Mouse (Mus musculus) Patski (cell line): ENCODE results near the gene Acsf2. TPM values are rescaled to one million over a fixed set of nuclear protein-coding genes. Genes with fewer than 3 reads are reported as not detected.

ENCODE experiments used
- ATAC-seq: fragments of 100-300 bp; one replicate; pipeline ENCODE4 v1.8.0; 2021
- CTCF ChIA-PET: fragments of 350-600 bp; sonication (Branson Sonifier 250); formaldehyde crosslinking; loops from one replicate; lab custom pipeline; 2022; ENCODE audit warnings: inconsistent platforms; lab: Charles Lee
- POLR2A ChIA-PET: fragments of 350-600 bp; sonication (Branson Sonifier 250); formaldehyde crosslinking; loops from one replicate; lab custom pipeline; 2022; ENCODE audit warnings: antibody characterized with exemption, inconsistent platforms; lab: Charles Lee
- DNase-seq: peaks from one replicate; pipeline ENCODE4 v3.0.0-alpha.2; 2011; ENCODE audit warnings: low read depth, low spot score
- H3K27me3 ChIP-seq: fragments of 371-371 bp; one replicate; pipeline ENCODE4 v1.5.1; 2021
- CTCF ChIP-seq: fragments of 100-300 bp; IDR thresholded peaks from one replicate; pipeline ENCODE4 v1.5.1; 2021
- in situ Hi-C: fragments of 300-500 bp; cut with MboI; formaldehyde crosslinking; loops from 3 replicates; pipeline ENCODE4 v1.11.1; 2018; ENCODE audit warnings: low pct_unique_long_range_greater_than_20kb, mixed read lengths
- polyA plus RNA-seq: library from polyadenylated mRNA; unstranded; gene quantifications from one replicate; pipeline ENCODE4 v1.2.3, GENCODE M21; 2021

Acsf2 gene
- polyA plus RNA-seq, 1 experiment from 2014 or later, result 6.5 TPM

DNA sequence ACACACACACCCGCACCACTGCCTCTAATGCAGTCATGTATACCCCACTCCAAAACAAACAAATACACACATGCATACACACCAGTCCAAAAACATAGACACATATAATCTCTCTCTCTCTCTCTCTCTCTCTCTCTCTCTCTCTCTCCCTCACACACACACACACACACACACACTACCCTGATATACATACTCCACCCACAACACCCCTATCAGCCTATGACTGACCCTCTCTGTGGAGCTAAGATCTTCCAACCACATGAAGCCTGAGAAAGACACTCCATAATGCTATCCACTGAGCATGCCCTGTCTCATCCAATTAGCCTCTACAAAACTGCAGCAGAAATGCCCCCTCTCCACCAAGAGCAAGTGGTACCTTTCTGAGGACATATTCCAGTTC is 29.8 kb downstream of the Acsf2 start:
- no peak for ATAC-seq

GRCm38 (mm10) chr11:94570612-94571011 is 31.1 kb downstream of the Acsf2 start:
- CTCF ChIA-PET, result no interaction called here
- TF ChIP-seq CTCF, result no peak
- no peaks in the 10 kb centered on the region for H3K27me3 ChIP-seq
- in situ Hi-C loops, result no loop called here
- DNase-seq, result no peak
- no peak for ATAC-seq
- POLR2A ChIA-PET, result interaction anchor here (0.8 kb wide), 1 partner anchor 10 kb away, joined by 3 read pairs; no protein-coding TSS in a partner anchor

More for the DNA sequence above, 29.8 kb downstream of the Acsf2 start:
- no peak for DNase-seq
- POLR2A ChIA-PET, result no interaction called here
- CTCF ChIA-PET, result no interaction called here
- no peak for TF ChIP-seq CTCF
- no peaks in the 10 kb centered on the region for H3K27me3 ChIP-seq
- in situ Hi-C loops, result no loop called here

DNA sequence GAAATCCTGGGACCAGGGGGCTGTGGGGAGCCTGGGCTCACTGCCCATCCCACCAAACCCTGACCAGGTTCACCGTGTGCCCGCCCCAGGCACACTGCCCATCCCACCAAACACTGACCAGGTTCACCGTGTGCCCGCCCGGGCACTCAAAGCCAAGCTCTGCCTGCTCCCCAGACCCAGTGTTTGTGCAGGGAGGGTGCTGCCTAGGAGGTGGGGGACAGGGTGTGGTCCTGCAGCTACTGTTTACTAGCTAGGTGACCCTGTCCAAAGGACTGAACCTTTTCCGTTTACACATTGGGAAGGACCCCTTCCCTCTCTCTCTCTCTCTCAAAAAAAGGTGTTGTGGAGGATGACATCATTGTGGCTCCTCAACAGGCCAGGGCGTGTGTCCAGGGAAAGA is 34.3 kb downstream of the Acsf2 start:
- ChIA-PET CTCF (no interaction called here), POLR2A (no interaction called here)
- DNase-seq (no peak), ATAC-seq (no peak)
- in situ Hi-C loops, result no loop called here
- no peak for TF ChIP-seq CTCF
- no peaks in the 10 kb centered on the region for H3K27me3 ChIP-seq

GRCm38 (mm10) chr11:94566534-94566933 is 35.1 kb downstream of the Acsf2 start:
- in situ Hi-C loops, result no loop called here
- DNase-seq (no peak), ATAC-seq (no peak)
- ChIA-PET POLR2A (no interaction called here), CTCF (no interaction called here)
- TF ChIP-seq CTCF, result no peak
- H3K27me3 ChIP-seq, result no peaks in the 10 kb centered on the region

DNA sequence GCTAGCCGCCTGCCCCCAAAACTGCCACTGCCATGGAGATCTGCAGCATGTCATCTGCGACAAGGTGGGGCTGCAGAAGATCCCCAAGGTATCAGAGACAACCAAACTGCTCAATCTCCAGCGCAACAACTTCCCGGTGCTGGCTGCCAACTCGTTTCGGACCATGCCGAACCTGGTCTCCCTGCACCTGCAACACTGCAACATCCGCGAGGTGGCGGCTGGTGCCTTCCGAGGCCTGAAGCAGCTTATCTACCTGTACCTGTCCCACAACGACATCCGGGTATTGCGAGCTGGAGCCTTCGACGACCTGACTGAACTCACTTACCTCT is 36.6 kb downstream of the Acsf2 start:
- no peak for DNase-seq
- TF ChIP-seq CTCF, result no peak
- no peak for ATAC-seq
- ChIA-PET CTCF (interaction anchor here (1.3 kb wide), 1 partner anchor 9 kb away, joined by 5 read pairs; no protein-coding TSS in a partner anchor), POLR2A (no interaction called here)
- in situ Hi-C loops, result no loop called here
- no peaks in the 10 kb centered on the region for H3K27me3 ChIP-seq

DNA sequence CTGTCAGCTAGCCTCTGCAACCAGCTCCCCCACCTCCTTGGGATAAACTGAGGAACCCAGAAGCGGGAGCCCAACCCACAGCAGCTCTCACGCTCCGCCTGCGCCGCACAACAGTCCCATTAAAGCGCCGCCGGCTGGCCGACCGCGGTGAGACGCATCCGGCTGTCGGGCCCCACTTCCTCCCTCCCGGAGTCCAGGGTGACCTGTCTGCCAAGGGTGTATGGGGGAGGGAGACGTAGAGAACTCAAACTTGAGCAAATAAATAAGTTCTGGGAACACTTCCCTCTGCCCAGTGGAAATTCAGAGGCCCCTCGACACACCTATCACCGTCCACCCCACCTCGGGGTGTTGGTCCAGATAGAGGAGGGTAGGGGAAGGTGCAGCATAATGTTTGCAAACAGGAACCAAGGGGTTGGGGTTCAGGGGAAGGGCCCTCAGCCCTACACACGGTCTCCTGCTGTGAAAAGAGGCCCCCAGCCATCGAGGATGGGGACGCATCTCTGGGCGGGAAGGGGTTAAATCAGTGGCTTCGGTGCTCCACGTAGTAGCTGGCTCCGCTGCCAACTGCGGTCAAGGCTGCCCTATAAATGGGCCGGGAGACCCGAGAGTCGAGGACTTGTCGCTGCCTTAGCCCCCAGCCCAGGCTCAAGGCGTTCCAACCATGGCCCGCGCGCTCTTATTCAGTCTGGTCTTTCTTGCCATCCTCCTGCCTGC is 37.1 kb downstream of the Acsf2 start, which contains the start of gene Chad:
TSS of gene Chad (plus strand) at position 611 of the 714 bp plus-strand sequence.
- no peak for TF ChIP-seq CTCF
- CTCF ChIA-PET, result interaction anchor here (1.3 kb wide), 1 partner anchor 9 kb away, joined by 5 read pairs; no protein-coding TSS in a partner anchor
- ATAC-seq, result no peak

GRCm38 (mm10) chr11:94563821-94564220 is 37.9 kb downstream of the Acsf2 start:
- DNase-seq (no peak), ATAC-seq (no peak)
- no peaks in the 10 kb centered on the region for H3K27me3 ChIP-seq
- TF ChIP-seq CTCF, result no peak
- in situ Hi-C loops, result no loop called here
- CTCF ChIA-PET, result no interaction called here
- POLR2A ChIA-PET, result no interaction called here

More for the DNA sequence above, 37.1 kb downstream of the Acsf2 start, which contains the start of gene Chad:
- no peak for DNase-seq
- in situ Hi-C loops, result no loop called here
- POLR2A ChIA-PET, result no interaction called here
- H3K27me3 ChIP-seq, result no peaks in the 10 kb centered on the region

- no peaks in the 10 kb centered on the region for H3K27me3 ChIP-seq
- DNase-seq (no peak), ATAC-seq (no peak)
- ChIA-PET CTCF (no interaction called here), POLR2A (no interaction called here)
- no peak for TF ChIP-seq CTCF
- in situ Hi-C loops, result no loop called here
These were observed 38.3 kb downstream of the Acsf2 start for GRCm38 (mm10) chr11:94563383-94563782.

- no peak for DNase-seq
- no peak for ATAC-seq
- ChIA-PET POLR2A (no interaction called here), CTCF (no interaction called here)
- TF ChIP-seq CTCF, result no peak
- H3K27me3 ChIP-seq, result no peaks in the 10 kb centered on the region
- in situ Hi-C loops, result no loop called here
These were observed 43.4 kb downstream of the Acsf2 start for GRCm38 (mm10) chr11:94558226-94558625.

- no peak for DNase-seq
- CTCF ChIA-PET, result no interaction called here
These were observed 51.3 kb downstream of the Acsf2 start for GRCm38 (mm10) chr11:94550442-94550744.

DNA sequence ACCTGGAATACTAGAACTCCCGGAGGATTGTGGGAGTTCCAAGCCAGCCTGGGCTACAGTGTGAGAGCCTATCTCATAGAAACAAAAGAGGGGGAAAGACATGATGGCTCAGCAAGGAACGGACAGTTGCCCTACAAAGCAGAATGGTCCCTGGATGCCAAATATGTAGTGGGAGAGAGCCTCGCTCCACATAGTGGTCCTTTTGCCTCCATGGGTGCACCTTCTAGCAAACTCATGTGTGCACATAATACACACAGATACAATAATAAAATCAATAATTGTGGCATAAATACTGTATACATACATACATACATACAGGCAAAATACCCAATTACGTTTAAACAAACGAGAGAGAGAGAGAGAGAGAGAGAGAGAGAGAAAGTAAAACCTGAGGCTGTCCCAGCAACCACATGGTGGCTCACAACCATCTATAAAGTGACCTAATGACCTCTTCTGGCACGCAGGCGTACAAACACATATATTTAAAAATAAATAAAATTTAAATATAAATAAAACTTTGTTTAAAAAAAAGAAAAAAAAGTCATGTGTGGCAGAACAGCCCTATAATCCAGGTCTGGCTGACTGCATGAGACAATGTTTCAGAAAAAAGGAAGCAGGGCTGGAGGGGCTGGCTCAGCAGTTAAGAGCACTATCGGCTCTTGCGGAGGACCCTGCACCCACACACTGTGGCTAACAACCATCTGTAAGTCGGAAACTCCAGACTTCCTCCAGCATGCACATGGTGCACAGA is 51.8 kb downstream of the Acsf2 start:
- TF ChIP-seq CTCF, result no peak
- DNase-seq, result no peak
- ChIA-PET POLR2A (no interaction called here), CTCF (interaction anchor here (0.7 to 2.0 kb wide), 10 partner anchors 11 to 219 kb away, joined by 3 to 6 read pairs (median 3); partner anchors contain the start of gene Epn3)
- in situ Hi-C loops, result no loop called here
- H3K27me3 ChIP-seq, result no peaks in the 10 kb centered on the region
- ATAC-seq, result no peak

More at GRCm38 (mm10) chr11:94550442-94550744, 51.3 kb downstream of the Acsf2 start:
- in situ Hi-C loops, result no loop called here
- no peaks in the 10 kb centered on the region for H3K27me3 ChIP-seq
- ATAC-seq, result no peak
- TF ChIP-seq CTCF, result no peak
- POLR2A ChIA-PET, result no interaction called here
